Mouse (Mus musculus): ENCODE data around the gene Slc16a10. TPM values are rescaled to one million over a fixed set of nuclear protein-coding genes. Genes with fewer than 3 reads are reported as not detected.

The Slc16a10 gene
- polyA plus RNA-seq, 1 experiment from 2014 or later = 11.0 TPM

Other genes starting within 250 kb of the Slc16a10 start
- gene Mfsd4b4, start 243.0 kb downstream of the Slc16a10 start, polyA plus RNA-seq (2014; fragmentation: Nextera tagmentation; extraction: Ambion mirVana) = 4.9 and 5.3 TPM in 2 replicates
- gene Mfsd4b2, start 215.3 kb downstream of the Slc16a10 start, polyA plus RNA-seq (2014; fragmentation: Nextera tagmentation; extraction: Ambion mirVana) = not detected in 2 replicates
- gene Mfsd4b3, start 182.1 kb downstream of the Slc16a10 start, polyA plus RNA-seq (2014; fragmentation: Nextera tagmentation; extraction: Ambion mirVana) = 0.21 and 0.30 TPM in 2 replicates
- gene Mfsd4b5, start 155.6 kb downstream of the Slc16a10 start, polyA plus RNA-seq (2014; fragmentation: Nextera tagmentation; extraction: Ambion mirVana) = 0.08 and 0.09 TPM in 2 replicates
- gene Mfsd4b1, start 117.0 kb downstream of the Slc16a10 start, polyA plus RNA-seq (2014; fragmentation: Nextera tagmentation; extraction: Ambion mirVana) = 0.23 and 0.44 TPM in 2 replicates
- gene Rpf2, start 104.8 kb upstream of the Slc16a10 start, polyA plus RNA-seq (2014; fragmentation: Nextera tagmentation; extraction: Ambion mirVana) = 74.8 and 76.4 TPM in 2 replicates
- gene Gtf3c6, start 115.8 kb upstream of the Slc16a10 start, polyA plus RNA-seq (2014; fragmentation: Nextera tagmentation; extraction: Ambion mirVana) = 184 TPM in 2 replicates
- gene Amd1, start 159.9 kb upstream of the Slc16a10 start, polyA plus RNA-seq (2014; fragmentation: Nextera tagmentation; extraction: Ambion mirVana) = 109 and 110 TPM in 2 replicates
- 11.4 and 11.5 TPM in 2 replicates for gene Cdk19, start 197.3 kb upstream of the Slc16a10 start, polyA plus RNA-seq (2014; fragmentation: Nextera tagmentation; extraction: Ambion mirVana)

Data from limb, embryonic 11.5 days (tissue).